Mouse (Mus musculus) ovary, postnatal 36 days (tissue): Measurements from ENCODE around the gene Dpep2nb.
"Not testable (repeated sequence)": the region's sequence is repeated elsewhere in the genome, so short reads cannot be mapped to it uniquely, and the experiment has no call there.

Source experiments
- DNase-seq: peaks from one replicate; pipeline ENCODE4 v3.0.0; 2022; ENCODE audit warnings: low spot score, mixed read lengths

Gene Dpep2nb

DNA sequence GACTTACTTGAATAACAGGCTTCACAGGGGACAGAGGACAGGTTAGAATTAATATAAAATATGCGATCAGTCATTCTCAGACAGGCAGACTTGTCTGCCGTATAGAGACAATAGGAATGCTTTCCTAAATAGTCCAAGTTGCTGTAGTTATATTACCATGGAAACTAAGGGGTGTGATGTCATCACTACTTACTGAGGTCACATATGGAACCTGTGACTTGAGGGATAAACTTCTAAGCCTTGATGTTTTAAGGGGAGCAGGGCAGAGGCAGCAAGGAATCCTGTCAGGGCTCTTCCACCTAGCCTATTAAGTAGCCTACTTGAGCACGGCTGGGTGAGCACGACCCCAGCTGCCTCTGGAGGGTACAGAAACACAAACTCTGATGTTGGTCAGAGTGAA, at the start of gene Dpep2nb:
Gene Dpep2nb (minus strand): TSS at position 101 of the 400 bp plus-strand sequence.
- no peak for DNase-seq

- DNase-seq = peak; percentile 36
These were observed 49.3 kb upstream of the Dpep2nb start for GRCm38 (mm10) chr8:106055038-106055437.

GRCm38 (mm10) chr8:106054190-106054811, 48.5 kb upstream of the Dpep2nb start:
- DNase-seq = peak; percentile 24

DNA sequence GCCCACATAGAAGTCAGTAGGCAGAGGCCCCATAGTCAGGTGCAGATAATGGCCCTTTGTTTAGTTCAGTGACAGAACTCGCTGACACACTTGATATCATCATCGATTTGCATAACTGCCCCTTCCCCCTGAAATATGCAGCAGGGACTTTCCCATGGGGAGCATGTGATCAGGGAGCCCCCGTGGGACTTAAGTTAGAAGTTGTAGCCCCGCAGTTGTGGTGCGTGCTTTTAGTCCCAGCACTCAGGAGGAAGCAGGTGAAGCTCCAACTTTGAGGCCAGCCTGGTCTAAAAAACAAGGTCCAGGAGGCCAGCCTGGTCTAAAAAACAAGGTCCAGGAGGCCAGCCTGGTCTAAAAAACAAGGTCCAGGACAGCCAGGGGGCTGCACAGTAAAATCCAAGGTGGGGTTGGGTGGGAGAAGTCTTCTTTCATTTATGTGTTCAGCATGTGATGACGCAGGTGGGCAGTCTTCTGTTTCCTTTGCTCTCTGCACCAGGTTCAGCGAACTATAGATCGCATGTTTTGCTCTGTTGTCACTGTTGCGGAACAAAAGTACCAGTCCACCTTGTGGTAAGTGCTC, 46.8 kb upstream of the Dpep2nb start:
- DNase-seq = no peak

DNA sequence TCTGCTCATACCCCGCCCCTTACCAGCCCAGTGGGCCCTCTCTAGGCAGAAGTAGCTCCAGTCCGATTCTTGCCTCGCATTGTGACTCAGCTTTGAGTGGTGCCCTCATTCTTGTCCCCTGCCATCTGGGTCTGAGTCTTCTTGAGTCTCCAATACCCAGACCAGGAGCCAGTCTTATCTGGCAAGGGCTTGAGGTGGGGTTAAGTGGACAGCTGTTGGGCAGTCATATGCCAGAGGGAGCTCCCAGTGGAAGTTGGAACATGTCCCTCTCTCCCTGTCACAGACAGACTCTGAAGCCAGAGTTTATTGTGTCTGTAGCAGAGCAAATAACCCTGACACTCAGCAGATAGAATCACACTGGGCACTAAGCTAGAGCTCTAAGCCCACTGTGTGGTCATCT, 45.3 kb upstream of the Dpep2nb start:
- no peak for DNase-seq

GRCm38 (mm10) chr8:106049840-106050239, 44.1 kb upstream of the Dpep2nb start:
- no peak for DNase-seq

DNA sequence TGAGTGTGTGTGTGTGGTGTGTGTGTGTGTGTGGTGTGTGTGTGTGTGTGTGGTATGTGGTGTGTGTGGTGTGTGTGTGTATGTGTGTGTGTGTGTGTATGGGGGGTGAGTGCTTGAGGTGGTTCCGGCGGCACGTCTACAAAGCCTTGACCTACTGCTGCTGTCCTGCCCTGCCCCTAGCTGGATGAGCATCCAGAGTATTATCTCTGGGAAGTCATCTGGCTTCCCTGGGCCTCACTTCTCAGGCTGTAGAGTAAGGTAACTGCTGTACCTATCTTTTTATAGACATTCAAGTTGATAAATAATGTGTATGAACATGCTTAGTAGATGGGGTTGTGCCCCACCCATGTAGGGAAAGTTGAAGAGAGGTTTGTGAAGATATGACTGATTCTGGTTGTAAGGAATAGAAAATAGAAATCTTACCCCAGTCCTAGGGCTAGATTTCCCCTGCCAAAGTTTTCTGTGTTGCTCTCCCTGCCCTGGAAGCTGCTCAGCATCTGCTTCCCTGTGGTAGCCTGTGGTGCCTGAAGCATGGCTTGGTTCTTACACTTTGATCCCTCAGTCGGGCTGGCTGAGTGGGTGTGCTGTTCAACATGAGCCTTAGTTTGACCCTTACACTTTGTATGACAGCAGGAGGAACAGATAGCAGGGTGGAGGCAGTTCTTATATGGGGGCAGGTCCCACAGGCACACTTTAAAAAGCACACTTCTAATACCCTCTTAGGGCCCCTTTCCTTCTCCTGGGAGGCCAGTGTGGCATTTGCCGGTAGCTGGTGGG, 42.3 kb upstream of the Dpep2nb start:
- no peak for DNase-seq

GRCm38 (mm10) chr8:106046872-106047559, 41.2 kb upstream of the Dpep2nb start:
- no peak for DNase-seq

GRCm38 (mm10) chr8:106044151-106044550, 38.4 kb upstream of the Dpep2nb start:
- no peak for DNase-seq

GRCm38 (mm10) chr8:106043055-106043454, 37.3 kb upstream of the Dpep2nb start:
- no peak for DNase-seq

- no peak for DNase-seq
These were observed 34.4 kb upstream of the Dpep2nb start for GRCm38 (mm10) chr8:106040218-106040617.

DNA sequence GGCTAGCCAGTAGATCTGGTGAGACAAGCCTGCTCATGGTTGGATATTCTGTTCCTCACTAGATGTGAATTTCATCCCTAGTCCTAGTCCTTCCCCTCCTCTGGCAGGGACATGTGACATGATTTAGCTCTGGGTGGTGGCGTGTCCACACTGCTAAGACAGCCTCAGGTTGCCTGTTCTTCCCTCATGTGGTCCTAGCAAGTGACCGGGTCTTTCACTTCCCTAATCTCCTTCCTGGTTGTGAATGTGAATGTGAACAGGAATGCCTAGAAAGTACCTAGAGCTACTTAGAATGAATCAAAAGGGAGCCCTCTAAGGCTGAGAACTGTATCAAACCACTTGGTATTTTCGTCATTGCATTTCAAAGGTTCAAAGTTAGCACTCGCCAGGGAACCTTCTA, 33.8 kb upstream of the Dpep2nb start:
- DNase-seq = no peak

- DNase-seq = no peak
These were observed 32.9 kb upstream of the Dpep2nb start for GRCm38 (mm10) chr8:106038721-106039120.

DNA sequence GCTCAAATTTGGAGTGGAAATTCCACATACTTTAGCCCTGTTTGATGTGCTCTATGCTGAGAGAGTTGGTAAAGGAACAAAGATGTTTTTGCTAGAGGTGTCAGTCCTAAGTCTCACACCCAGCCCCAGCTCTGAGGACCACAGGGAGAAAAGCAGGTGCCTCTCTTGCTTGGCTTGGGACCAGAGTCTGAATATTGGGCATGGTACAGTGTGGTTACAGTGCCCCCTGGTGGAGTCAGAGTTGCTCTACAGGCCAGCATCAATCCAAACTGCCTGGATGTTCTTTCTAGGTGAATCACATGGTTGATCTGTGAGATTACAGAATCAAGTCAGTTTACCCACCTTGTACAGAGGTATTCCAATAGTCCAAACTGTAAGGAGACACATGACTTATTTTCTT, 16.7 kb upstream of the Dpep2nb start:
- DNase-seq = peak; percentile 50

- DNase-seq = no peak
These were observed 12.3 kb upstream of the Dpep2nb start for GRCm38 (mm10) chr8:106018039-106018438.

DNA sequence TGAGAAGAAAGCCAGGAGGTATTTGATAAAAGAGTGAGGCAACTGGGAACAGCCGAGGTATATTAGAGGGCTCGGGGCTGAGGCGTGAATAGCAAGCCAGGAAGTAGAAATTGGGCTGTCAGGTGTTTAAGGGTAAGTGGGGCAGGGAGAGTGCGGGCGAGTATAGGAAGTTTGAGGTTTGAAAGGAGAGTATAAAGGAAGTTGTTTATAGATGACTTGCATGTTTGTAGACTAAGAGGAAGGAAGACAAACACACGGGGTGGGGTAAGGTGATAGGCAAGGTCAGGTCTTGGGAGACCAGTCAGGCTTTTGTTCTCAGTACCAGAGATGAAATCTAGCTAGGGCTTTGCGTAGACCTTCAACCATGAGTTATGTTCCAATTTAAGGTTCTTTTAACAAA, 11.4 kb upstream of the Dpep2nb start:
- no peak for DNase-seq

GRCm38 (mm10) chr8:106016284-106016683, 10.5 kb upstream of the Dpep2nb start:
- DNase-seq = no peak

DNA sequence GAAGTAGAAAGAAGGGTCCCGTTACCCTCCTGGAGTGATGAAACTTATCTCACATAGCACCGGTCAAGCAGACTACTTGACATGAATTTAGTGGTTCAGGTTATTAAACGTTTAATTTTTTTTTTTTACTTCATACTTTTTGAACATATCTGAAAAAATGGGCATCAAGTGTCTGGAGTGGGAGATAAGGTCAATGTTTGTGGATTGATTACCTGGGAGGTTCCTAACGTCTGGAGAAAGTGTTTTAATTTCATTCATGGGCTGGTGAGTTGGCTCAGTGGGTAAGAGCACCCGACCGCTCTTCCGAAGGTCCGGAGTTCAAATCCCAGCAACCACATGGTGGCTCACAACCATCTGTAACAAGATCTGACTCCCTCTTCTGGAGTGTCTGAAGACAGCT, 6.4 kb upstream of the Dpep2nb start:
- not testable (repeated sequence) for DNase-seq

GRCm38 (mm10) chr8:106011643-106011986, 5.8 kb upstream of the Dpep2nb start, which contains the start of gene Ddx28:
Gene Ddx28 (minus strand): TSS chr8:106011882.
- no peak for DNase-seq

GRCm38 (mm10) chr8:106010748-106011642, 5.2 kb upstream of the Dpep2nb start:
- peak; percentile 90 for DNase-seq

DNA sequence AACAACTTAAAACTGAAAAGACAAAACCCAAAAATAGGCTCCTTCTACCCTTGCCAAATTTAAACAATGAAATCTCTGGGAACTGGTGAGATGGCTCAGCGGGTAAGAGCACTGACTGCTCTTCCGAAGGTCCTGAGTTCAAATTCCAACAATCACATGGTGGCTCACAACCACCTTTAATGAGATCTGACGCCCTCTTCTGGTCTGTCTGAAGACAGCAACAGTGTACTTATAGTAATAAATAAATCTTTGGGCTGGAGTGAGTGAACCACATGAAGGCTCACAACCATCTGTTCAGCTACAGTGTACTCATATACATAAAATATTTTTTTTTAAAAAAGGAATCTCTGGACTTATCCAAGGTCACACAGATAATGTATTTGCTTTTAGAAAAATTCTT, 2.1 kb upstream of the Dpep2nb start:
- not testable (repeated sequence) for DNase-seq

DNA sequence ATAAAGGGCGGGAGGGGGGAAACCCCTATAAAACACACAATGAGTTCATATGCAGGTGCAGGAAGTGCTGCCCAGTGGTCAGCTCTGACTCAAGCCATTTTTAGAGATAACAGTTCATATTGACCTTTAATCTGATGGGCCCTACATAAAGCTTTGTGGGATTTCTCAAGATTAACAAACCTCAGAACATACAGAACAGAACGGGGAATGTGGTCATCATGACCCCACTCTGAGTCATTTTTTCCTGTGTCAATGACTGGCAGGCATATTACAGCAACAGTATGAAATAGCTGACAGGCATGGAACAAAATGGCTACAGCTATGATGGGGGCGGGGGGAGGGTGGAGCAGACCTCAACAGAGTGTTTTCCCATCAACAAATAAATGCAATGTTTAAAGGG, 1.4 kb upstream of the Dpep2nb start:
- DNase-seq = no peak
